Mouse (Mus musculus): ENCODE data around the gene Cdc42ep5. TPM values are rescaled to one million over a fixed set of nuclear protein-coding genes. Genes with fewer than 3 reads are reported as not detected.
A peak's percentile ranks its signal among the peaks of the same experiment; 100 is the strongest.

Gene Cdc42ep5
- polyA plus RNA-seq, 1 experiment, result 220 TPM

DNA sequence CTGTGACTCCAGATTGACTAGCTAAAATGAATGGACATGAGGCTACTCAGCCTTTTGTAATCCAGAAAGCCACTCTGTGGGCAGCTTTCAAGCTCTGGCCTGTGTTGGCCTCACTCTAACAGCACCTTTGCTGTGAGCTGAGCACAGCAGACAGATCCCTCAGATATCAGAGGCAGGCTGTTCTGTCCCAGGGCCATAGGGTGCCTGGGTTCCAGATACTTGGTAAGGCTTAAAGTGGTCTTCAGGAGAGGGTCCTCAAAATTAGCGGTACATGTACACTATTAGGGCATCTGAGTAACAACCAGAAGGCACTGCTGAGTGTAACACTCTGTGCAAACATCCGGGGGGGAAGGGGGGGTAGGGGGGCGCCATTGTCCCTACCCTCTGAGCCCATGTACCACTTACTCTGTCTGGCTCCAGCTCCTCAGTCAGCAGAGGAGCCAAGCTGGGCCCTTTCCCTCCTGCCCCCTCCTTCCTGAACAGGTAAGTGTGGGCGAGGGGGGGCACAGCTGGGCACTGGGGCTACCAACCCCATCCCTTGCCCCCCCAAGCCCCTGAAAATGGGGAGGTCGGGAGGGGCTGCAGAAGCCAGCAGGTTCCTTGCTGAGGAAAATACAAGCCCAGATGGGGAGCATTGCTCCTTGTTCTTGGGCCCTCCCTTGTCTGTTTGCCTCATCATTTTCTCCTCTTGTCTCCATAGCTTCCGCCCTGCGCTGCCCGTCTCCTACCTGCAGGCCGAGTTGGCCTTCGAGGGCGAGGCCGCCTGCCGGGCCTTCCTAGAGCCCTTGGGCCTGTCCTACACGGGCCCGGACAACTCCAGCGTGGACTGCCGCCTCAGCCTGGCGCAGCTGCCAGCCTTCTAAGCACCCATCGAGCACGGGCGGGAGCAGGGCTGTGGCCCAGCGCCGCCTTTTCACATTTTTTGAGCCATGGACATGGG, 18.1 kb downstream of the Cdc42ep5 start:
- no peak for DNase-seq (ENCODE audit: low read depth, low spot score)
- 52% methylated on average over 23 of the region's 23 CpGs for WGBS

DNA sequence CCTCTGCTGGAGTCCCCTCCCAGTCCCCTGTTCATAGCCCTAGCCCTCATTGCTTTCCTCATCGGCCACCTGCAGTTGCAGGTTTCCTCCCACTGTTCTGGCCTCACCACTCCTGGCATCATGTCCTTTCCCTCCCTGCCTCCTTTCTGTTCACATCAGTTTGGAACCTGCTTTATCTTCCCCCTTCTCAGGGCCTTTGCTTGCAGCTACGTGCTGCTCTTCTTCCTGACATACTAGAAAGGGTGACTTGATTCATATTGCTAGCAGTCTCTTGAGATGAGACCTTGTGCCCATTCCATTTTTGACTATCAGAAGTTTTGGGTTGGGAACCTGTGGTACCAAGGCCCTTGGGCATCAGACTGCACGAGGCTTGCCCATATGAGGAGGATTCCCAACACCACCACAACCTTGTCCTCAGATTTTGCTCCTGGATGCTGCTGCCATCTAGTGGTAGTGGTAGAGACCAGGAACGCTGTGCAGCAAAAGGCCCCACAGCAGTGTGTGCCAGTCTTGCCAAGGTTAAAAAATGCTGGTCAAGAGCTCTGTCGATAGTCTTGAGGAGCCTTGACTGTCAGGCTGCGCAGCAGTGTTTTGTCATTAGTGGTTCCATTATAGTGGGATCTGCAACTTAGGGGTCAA, 19.0 kb downstream of the Cdc42ep5 start:
- DNase-seq (ENCODE audit: low read depth, low spot score), result no peak
- WGBS, result 44% methylated on average over 6 of the region's 6 CpGs

DNA sequence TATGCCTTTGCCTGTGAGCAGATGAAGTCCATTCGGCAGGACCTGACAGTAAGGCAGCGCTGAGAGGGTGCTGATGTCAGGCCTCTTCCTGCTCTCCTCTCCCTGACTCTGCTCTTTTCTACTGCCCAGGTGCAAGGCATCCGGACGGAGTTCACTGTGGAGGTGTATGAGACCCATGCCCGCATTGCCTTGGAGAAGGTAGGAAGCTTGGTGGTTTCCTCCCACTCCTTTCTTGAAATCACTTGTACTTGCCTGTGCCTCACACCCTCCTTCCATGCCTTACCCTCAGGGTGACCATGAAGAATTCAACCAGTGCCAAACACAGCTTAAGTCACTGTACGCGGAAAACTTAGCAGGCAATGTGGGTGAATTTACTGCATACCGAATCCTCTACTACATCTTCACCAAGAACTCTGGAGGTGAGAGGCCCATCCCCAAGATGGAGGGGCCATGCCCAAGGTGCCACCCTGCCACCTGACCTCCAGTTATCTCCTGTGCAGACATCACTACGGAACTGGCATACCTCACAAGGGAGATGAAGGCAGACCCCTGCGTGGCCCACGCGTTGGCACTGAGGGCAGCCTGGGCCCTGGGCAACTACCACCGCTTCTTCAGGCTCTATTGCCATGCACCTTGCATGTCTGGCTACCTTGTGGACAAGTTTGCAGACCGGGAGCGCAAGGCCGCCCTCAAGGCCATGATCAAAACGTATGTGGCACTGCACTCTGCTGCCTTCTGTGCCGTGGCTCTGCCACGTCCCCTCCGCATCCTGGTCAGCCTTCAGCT, 19.7 kb downstream of the Cdc42ep5 start:
- DNase-seq (ENCODE audit: low read depth, low spot score), result no peak
- WGBS, result 92% methylated on average over 20 of the region's 20 CpGs

DNA sequence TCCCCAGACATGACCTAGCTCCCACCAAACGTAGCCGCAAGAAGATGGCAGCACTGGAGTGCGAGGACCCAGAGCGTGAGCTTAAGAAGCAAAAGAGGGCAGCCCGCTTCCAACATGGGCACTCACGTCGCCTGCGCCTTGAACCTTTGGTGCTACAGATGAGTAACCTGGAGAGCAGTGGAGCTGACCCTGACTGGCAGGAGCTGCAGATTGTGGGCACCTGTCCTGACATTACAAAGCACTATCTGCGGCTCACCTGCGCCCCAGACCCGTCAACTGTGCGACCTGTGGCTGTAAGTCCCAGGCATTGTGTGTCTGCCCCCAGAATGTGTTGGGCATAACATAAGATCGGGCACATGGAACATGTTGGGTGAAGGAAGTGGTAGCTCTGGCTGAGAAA, 20.6 kb downstream of the Cdc42ep5 start:
- 92% methylated on average over 13 of the region's 13 CpGs for WGBS
- no peak for DNase-seq (ENCODE audit: low read depth, low spot score)

DNA sequence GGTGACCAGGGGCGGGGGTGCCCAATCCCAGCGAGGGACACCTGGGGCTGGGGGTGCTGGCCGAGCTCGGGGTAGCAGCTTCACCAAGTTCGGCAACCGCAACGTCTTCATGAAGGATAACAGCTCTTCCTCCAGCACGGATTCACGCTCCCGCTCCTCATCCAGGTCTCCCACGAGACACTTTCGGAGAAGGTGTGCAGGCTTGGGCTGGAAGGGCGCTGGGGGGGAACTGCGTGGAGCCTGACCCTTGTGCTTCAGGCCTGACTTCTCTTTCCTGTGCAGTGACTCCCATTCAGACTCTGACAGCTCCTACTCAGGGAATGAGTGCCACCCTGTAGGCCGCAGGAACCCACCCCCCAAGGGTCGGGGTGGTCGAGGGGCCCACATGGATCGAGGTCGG, 21.2 kb downstream of the Cdc42ep5 start:
- WGBS, result 91% methylated on average over 19 of the region's 19 CpGs
- DNase-seq (ENCODE audit: low read depth, low spot score), result no peak

DNA sequence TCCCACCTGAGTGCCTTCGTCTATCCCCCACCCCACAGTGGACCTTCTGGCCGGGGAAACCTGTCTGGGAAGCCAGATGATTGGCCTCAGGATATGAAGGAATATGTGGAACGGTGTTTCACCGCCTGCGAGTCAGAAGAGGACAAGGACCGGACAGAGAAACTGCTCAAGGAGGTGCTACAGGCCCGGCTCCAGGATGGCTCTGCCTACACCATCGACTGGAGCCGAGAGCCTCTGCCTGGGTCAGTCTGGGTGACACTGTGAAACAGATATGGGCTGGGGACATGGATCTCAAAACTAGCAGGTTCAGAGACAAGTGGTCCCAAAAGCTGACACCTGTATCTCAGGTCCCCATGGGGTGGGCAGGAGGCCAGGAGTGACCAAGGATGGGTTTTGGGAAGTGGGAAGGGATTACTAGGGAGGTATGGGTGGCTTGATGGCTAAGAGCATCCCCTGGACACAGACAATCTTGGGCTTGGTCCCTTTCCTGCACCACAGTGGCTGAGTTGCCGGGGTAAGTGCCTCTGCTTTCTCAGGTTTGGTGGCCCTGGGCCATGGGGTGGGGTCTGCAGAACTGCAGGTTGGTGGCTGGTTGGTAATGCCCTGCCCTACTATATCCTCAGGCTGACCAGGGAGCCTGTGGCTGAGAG, 21.7 kb downstream of the Cdc42ep5 start:
- 91% methylated on average over 10 of the region's 10 CpGs for WGBS
- DNase-seq (ENCODE audit: low read depth, low spot score), result no peak

DNA sequence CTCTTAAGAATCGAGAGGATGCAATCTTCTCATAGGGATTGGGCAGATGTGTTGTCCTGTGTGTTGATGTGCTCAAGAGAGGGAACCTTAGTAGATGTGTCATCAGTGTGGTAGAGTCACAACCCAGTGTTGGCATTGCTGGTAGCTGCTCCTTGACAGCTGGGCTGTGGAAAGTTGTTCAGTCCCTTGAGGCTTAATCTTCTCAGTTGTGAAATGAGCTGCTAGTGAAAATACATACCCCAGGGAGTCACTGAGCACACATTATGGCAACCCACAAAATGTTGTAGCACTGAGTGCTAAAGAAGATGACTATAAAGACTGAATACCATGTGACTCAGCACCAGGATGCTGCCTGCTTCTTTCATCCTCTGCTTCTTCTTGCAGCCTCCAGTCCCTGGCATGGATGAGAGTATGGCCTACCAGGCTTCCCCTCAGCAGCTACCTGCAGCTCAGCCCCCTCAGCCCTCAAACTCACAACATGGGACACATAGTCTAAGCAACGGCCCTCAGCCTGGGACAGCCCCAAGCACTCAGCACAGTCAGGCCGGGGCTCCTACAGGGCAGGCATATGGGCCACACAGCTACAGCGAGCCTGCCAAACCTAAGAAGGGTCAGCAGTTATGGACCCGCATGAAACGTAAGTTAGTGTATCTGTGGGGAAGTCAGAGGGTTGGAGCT, 22.9 kb downstream of the Cdc42ep5 start:
- no peak for DNase-seq (ENCODE audit: low read depth, low spot score)
- 89% methylated on average over 6 of the region's 6 CpGs for WGBS

DNA sequence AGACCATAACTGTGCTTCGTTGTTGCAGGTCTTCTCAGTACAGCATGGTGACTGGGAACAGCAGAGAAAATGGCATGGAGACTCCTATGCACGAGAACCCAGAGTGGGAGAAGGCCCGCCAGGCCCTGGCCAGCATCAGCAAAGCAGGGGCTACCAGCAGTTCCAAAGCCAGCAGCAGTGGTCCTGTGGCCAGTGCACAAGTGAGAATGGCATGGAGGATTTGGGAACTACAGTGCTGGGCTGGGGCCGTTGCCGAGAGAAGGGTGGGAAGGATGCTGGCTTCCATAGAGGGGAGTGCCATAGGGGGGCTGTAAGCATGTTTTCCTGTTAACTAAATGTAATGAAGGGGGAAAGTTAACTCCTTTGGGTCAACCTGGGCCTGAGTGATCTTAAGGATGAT, 25.3 kb downstream of the Cdc42ep5 start:
- DNase-seq (ENCODE audit: low read depth, low spot score), result no peak
- WGBS, result 86% methylated on average over 5 of the region's 5 CpGs

DNA sequence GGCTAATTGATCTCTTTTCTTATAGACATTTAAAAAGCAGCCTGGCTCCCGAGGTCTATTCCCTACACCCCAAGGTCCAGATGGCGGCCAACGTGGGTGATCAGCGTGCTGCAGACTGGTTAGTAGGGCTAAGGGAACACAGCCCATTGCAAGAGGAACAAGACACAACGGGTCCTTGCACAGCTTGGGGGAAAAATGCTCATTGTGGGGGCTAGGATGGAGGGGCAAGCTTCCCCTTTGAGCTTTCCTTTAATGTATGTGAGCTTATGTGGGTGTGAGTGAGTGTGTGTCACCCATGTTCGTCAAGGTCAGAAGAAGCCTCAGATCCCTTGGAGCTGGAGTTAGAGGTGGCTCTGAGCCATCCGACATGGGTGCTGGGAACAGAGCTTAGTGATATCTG, 26.0 kb downstream of the Cdc42ep5 start:
- 83% methylated on average over 7 of the region's 7 CpGs for WGBS
- no peak for DNase-seq (ENCODE audit: low read depth, low spot score)

DNA sequence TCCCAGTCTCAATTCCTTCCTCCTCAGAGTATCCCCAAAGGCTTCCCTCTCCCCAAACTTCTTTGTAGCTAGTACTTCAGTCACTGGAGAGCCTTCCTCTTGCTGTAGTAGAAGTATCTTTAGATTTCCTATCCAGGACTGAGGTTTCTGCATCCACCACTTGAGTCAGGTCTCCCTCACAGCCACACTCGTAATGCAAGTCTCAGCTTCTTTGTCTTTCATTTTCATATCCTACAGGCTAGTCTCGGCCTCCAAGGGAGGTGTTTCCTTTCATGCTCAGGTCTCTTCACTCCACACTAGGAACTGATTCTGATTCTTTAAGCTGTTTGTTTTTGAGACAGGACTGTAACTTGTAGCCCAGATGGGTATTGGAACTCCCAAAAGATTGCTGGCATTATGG, 26.5 kb downstream of the Cdc42ep5 start:
- WGBS, result 69% methylated on average over 2 of the region's 2 CpGs
- DNase-seq (ENCODE audit: low read depth, low spot score), result no peak

DNA sequence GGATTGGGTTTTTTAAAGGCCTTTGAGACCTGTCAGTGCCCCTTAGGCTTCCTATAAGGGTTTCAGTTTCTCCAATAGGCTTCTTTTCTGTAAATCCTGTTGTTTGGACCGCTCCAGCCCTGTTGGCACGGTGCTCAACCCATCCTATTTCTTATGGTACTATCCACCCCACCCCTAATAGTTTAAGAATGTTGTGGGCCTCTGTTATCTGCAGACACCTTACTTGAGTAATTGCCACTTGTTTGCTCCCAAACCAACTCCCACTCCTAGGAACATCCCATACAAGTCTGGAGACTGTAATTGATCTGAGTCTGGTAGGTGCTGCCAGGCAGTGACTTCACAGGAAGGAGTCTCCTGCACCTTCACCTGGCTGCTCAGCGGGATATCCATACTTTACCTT, 26.9 kb downstream of the Cdc42ep5 start:
- 36% methylated on average over 3 of the region's 3 CpGs for whole genome bisulfite sequencing
- no peak for DNase-seq (ENCODE audit: low read depth, low spot score)

DNA sequence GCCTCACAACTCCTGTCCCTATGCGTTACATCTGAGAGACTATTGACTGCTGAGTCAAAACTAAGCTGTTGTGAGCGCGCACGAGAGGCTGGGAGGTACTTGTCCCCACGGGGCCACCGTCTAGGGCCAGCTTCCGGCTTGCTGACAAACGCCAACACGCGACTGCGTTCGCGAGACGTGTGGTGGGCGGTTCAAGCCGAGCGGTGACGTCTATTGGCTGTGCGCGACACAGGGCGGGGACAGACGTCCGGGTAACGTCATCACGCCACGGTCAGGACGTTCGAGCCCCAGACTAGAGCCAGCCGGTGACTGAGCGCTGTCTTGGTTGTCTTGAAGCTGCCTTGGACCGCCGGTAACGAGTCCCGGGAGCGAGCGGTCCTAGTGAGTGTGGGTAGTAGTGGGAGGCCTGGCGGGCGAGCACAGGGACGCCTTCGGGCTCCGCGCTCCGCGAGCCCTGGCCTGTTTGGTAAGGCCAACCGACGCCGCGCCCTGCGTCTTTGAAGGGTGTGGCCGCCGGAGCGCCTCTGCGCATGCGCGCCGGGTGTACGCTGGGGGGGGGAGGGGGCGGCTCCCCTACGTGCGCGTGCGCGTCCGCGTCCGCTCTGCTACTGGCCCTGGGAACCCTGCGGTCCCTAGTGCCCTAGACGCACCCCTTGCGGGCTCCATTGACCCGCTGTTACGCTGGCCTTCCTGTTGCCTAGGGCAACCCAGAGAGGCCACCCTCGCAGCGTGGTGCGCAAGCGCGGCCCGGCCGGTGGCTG, 27.7 kb downstream of the Cdc42ep5 start, which contains the start of gene Leng8:
TSS of gene Leng8 (plus strand) at position 269 of the 761 bp plus-strand sequence.
- WGBS, result under 1% methylated on average over 75 of the region's 78 CpGs
- DNase-seq (ENCODE audit: low read depth, low spot score), result peak; percentile 95

DNA sequence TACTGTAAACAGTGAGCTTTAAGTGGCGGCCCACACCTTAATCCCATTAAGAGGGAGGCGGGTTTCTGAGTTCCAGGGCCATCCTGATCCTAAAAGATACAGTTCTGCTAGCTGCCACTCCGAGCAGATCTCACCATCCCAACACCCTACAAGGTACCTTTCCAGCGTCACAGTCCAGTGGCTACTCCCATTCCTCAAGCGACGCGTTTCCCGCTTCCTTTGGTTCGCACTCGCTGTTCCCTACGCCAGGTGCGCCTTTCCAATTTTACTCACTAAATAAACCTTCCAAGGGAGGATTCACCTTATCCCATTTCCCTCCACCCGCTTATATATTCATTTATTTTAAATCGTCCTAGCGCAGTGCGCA, 28.3 kb downstream of the Cdc42ep5 start:
- WGBS, result under 1% methylated on average over 16 of the region's 16 CpGs

DNA sequence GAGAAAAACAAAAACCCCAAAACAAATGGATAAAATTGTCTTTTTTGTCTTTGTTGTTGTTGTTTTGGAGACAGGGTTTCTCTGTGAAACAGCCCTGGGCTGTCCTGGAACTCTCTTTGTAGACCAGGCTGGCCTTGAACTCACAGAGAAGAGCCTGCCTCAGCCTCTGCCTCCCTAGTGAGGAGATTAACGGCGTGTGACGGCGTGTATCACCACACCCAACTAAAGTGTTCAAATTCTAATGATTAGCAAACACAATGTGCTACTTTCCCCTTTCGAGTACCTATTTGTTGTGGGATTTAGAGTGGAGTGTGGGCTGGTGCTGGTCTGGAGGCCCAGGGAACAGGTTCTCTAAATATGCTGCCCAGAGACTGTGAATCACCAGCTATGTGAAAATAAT, 29.7 kb downstream of the Cdc42ep5 start:
- no peak for DNase-seq (ENCODE audit: low read depth, low spot score)

More for the DNA sequence above, 28.3 kb downstream of the Cdc42ep5 start:
- no peak for DNase-seq (ENCODE audit: low read depth, low spot score)

DNA sequence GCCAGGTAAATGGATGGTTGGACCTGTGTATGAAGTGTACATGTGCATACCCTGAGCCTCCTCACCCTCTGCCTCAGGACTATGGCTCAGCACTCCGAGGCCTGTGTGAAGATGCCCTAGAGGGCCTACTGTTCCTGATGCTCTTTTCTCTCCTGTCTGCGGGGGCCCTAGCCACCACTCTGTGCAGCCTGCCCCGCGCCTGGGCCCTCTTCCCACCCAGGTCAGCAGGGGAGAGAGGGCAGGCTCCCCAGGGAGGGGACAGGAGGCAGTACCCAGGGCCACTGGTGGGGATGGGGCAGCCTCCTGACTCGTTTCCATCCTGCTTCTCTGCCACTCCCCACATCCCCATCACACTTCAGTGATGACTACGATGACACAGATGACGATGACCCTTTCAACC, 31.7 kb downstream of the Cdc42ep5 start:
- WGBS, result 74% methylated on average over 7 of the region's 7 CpGs
- no peak for DNase-seq (ENCODE audit: low read depth, low spot score)

More for the DNA sequence above, 29.7 kb downstream of the Cdc42ep5 start:
- 72% methylated on average over 5 of the region's 5 CpGs for WGBS

DNA sequence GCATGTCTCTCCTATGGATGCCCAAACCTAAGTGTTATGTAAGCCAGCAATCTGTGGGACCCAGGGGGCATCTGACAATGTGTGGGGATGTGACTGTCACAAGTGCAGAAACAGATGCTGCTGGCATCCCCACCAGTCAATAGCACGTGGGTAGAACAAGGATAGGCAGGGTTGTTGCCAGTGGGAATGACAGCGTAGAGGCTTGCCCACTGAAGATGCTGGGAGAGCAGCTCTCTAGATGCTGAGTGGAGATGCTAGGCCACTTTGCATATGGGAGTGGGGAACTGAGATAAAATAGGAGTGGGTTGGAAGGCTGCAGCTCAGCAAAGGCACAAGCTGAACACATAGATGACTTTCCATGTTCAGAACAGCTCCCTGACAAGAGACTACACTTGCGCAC, 32.1 kb downstream of the Cdc42ep5 start:
- 93% methylated on average over 3 of the region's 3 CpGs for WGBS
- DNase-seq (ENCODE audit: low read depth, low spot score), result no peak

DNA sequence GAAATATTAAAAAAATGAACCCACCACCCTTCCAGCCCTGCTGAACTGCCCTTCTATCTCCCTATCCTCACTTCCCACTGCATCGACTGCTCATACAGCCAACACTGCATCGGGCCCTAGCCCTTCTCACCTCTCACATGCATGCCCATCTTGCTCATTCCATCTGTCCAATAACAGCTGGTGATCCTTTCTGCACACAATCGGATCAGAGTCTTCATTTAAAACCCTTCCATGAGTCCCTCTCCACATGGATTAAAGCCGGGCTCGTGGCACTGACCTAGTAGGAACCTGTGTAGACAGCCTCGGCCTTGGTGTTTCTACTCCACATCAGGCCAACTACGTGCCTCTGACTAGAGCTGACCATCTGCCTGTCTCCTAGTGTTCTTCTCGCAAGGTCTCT, 32.7 kb downstream of the Cdc42ep5 start:
- WGBS, result 89% methylated on average over 8 of the region's 8 CpGs
- no peak for DNase-seq (ENCODE audit: low read depth, low spot score)

DNA sequence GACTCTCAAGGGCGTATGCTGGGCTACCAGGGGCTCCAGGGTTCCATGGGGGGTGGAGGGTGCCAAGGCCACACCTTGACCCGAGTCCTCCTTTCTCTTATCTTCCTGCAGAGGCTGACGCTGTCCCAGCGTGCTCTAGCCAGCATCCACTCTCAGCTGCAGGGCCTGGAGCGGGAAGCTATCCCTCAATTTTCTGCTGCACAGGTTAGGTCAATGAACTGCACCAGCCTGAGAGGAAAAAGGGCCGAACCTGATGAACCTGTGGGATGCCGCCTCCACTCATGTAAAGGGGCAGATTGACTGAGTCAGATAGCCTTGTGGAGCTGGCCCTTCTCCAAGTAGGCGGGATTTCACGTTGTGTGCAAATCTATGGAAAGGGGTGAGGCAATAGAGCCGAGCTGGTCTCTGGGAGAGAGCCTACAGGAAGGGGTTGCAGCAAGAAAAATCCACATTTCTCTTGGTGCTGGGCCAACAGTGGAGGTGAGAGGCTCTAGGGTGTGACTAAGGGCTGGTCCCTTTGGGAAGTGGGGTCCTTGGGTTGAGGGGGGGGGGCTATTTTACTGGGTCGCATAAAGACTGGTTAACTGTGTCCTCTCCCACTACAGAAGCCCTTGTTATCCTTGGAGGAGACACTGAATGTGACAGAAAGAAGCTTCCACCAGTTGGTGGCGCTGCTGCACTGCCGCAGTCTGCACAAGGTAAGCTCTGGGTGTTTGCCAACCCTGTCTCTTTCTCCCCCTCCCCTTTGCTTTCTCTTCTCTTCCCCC, 33.8 kb downstream of the Cdc42ep5 start:
- DNase-seq (ENCODE audit: low read depth, low spot score), result peak; percentile 67
- WGBS, result 24% methylated on average over 13 of the region's 13 CpGs

Data from large intestine, adult 2 months (tissue).